Mouse (Mus musculus) small intestine, adult 2 months (tissue): Measurements from ENCODE around the gene Cacng8.

Experiments
- CTCF ChIP-seq: fragments of 200-500 bp; IDR thresholded peaks from 2 replicates; pipeline ENCODE4 v1.5.1; 2012; ENCODE audit warnings: low read depth, mild to moderate bottlenecking, control low read depth, inconsistent platforms, low read length, moderate library complexity, mixed read lengths; ENCODE audit not compliant: insufficient replicate concordance, insufficient read length; ENCODE audit errors: extremely low read depth
- POLR2A ChIP-seq: fragments of 200-500 bp; IDR thresholded peaks from 2 replicates; pipeline ENCODE4 v1.6.1; 2012; ENCODE audit warnings: low read depth, mild to moderate bottlenecking, control low read depth, inconsistent platforms, low read length, moderate library complexity

- TF ChIP-seq CTCF (no peak), POLR2A (no peak)
These were observed 50.0 kb downstream of the Cacng8 start for GRCm38 (mm10) chr7:3440526-3440925.
